Mouse (Mus musculus) MEL (cell line): Measurements from ENCODE around the gene Qrsl1. TPM values are rescaled to one million over a fixed set of nuclear protein-coding genes. Genes with fewer than 3 reads are reported as not detected.
"Not testable (repeated sequence)": the region's sequence is repeated elsewhere in the genome, so short reads cannot be mapped to it uniquely, and the experiment has no call there.

ENCODE experiments used
- DNase-seq: peaks from one replicate; pipeline ENCODE4 v3.0.0; 2011; ENCODE audit warnings: low read depth, low spot score
- H3K27ac ChIP-seq: 2 replicates; pipeline ENCODE4 v1.5.1; 2012; ENCODE audit warnings: low read depth, mild to moderate bottlenecking, control low read depth, low read length, moderate library complexity; ENCODE audit not compliant: control insufficient read depth
- H3K27me3 ChIP-seq, 2 experiments: fragments of 150-350 bp in 1 of 2; sonication (generic) in 1 of 2; 2 replicates each; pipeline ENCODE4 v1.6.1; 2012; ENCODE audit warnings: low read length in 2 of 2, mild to moderate bottlenecking in 2 of 2, improper control_type of control experiment in 1 of 2, moderate library complexity in 1 of 2; ENCODE audit not compliant: insufficient read depth in 2 of 2, control insufficient read depth in 1 of 2
- H3K36me3 ChIP-seq, 2 experiments: 2 replicates each; pipeline ENCODE4 v1.6.1; 2012 to 2014; ENCODE audit warnings: low read length in 2 of 2, improper control_type of control experiment in 1 of 2, inconsistent platforms in 1 of 2, mild to moderate bottlenecking in 1 of 2; ENCODE audit not compliant: insufficient read depth in 2 of 2, control insufficient read depth in 1 of 2
- H3K4me1 ChIP-seq, 2 experiments: fragments of 150-350 bp in 1 of 2; sonication (generic) in 1 of 2; 2 replicates each; pipeline ENCODE4 v1.6.1; 2012; ENCODE audit warnings: low read length in 2 of 2, improper control_type of control experiment in 1 of 2, mild to moderate bottlenecking in 1 of 2; ENCODE audit not compliant: insufficient read depth in 2 of 2, control insufficient read depth in 1 of 2
- H3K4me3 ChIP-seq, 2 experiments: fragments of 150-350 bp in 1 of 2; sonication (generic) in 1 of 2; 2 replicates each; pipeline ENCODE4 v1.5.1; 2012; ENCODE audit warnings: low read depth in 2 of 2, low read length in 2 of 2, mild to moderate bottlenecking in 2 of 2, moderate library complexity in 2 of 2, control low read depth in 1 of 2, improper control_type of control experiment in 1 of 2; ENCODE audit not compliant: control insufficient read depth in 1 of 2, insufficient read depth in 1 of 2
- H3K79me2 ChIP-seq: 2 replicates; pipeline ENCODE4 v1.6.1; 2012; ENCODE audit warnings: mild to moderate bottlenecking, low read length, moderate library complexity; ENCODE audit not compliant: control insufficient read depth, poor library complexity, insufficient read depth
- H3K9ac ChIP-seq: 2 replicates; pipeline ENCODE4 v1.6.1; 2012; ENCODE audit warnings: low read depth, mild to moderate bottlenecking, control low read depth, low read length, moderate library complexity; ENCODE audit not compliant: control insufficient read depth, poor library complexity, severe bottlenecking
- H3K9me3 ChIP-seq: fragments of 150-350 bp; sonication (generic); replicated peaks from 2 replicates; pipeline ENCODE4 v1.6.1; 2012; ENCODE audit warnings: mild to moderate bottlenecking, low read length, improper control_type of control experiment, moderate library complexity; ENCODE audit not compliant: insufficient read depth
- BHLHE40 ChIP-seq: IDR thresholded peaks from 2 replicates; pipeline ENCODE4 v1.6.1; 2012; ENCODE audit warnings: low read depth, mild to moderate bottlenecking, inconsistent platforms, low read length, improper control_type of control experiment, borderline replicate concordance
- CHD1 ChIP-seq: IDR thresholded peaks from 2 replicates; pipeline ENCODE4 v1.6.1; 2012; ENCODE audit warnings: low read depth, mild to moderate bottlenecking, inconsistent platforms, low read length, improper control_type of control experiment
- CTCF ChIP-seq, 3 experiments: IDR thresholded peaks in 2 of 3; conservative IDR thresholded peaks in 1 of 3; 2 replicates each; pipeline ENCODE4 v1.5.1; 2011 to 2012; ENCODE audit warnings: low read length in 3 of 3, low read depth in 2 of 3, mild to moderate bottlenecking in 2 of 3, improper control_type of control experiment in 1 of 3, inconsistent platforms in 1 of 3, mixed read lengths in 1 of 3, moderate library complexity in 1 of 3; ENCODE audit not compliant: control insufficient read depth in 1 of 3, insufficient read depth in 1 of 3, poor library complexity in 1 of 3, severe bottlenecking in 1 of 3
- ELF1 ChIP-seq: IDR thresholded peaks from 2 replicates; pipeline ENCODE4 v1.6.1; 2014; ENCODE audit warnings: low read depth, mild to moderate bottlenecking, inconsistent platforms, low read length, improper control_type of control experiment, moderate library complexity
- EP300 ChIP-seq, 2 experiments: IDR thresholded peaks; 2 replicates each; pipeline ENCODE4 v1.6.1; 2011; ENCODE audit warnings: improper control_type of control experiment in 2 of 2, low read length in 2 of 2, low read depth in 1 of 2, mild to moderate bottlenecking in 1 of 2
- ETS1 ChIP-seq: IDR thresholded peaks from 2 replicates; pipeline ENCODE4 v1.6.1; 2012; ENCODE audit warnings: low read depth, mild to moderate bottlenecking, inconsistent platforms, low read length, improper control_type of control experiment, moderate library complexity
- GABPA ChIP-seq: IDR thresholded peaks from 2 replicates; pipeline ENCODE4 v1.6.1; 2012; ENCODE audit warnings: low read depth, mild to moderate bottlenecking, inconsistent platforms, low read length, improper control_type of control experiment, moderate library complexity
- HCFC1 ChIP-seq: IDR thresholded peaks from 2 replicates; pipeline ENCODE4 v1.6.1; 2012; ENCODE audit warnings: low read depth, mild to moderate bottlenecking, inconsistent platforms, low read length, improper control_type of control experiment, moderate library complexity
- MYB ChIP-seq: IDR thresholded peaks from 2 replicates; pipeline ENCODE4 v1.6.1; 2011; ENCODE audit warnings: mild to moderate bottlenecking, low read depth, low read length, improper control_type of control experiment
- POLR2AphosphoS2 ChIP-seq: IDR thresholded peaks from 2 replicates; pipeline ENCODE4 v1.6.1; 2011; ENCODE audit warnings: low read length, improper control_type of control experiment
- POLR2AphosphoS5 ChIP-seq: IDR thresholded peaks from 2 replicates; pipeline ENCODE4 v1.6.1; 2012; ENCODE audit warnings: low read depth, borderline replicate concordance, mild to moderate bottlenecking, inconsistent platforms, low read length, moderate library complexity, mixed read lengths
- RAD21 ChIP-seq: IDR thresholded peaks from 2 replicates; pipeline ENCODE4 v1.6.1; 2011; ENCODE audit warnings: mild to moderate bottlenecking, low read depth, low read length, improper control_type of control experiment
- RCOR1 ChIP-seq: IDR thresholded peaks from 2 replicates; pipeline ENCODE4 v1.6.1; 2012; ENCODE audit warnings: low read depth, mild to moderate bottlenecking, inconsistent platforms, low read length, improper control_type of control experiment
- SMC3 ChIP-seq: IDR thresholded peaks from 2 replicates; pipeline ENCODE4 v1.6.1; 2011; ENCODE audit warnings: low read depth, low read length, improper control_type of control experiment
- TAL1 ChIP-seq: IDR thresholded peaks from 2 replicates; pipeline ENCODE4 v1.6.1; 2012; ENCODE audit warnings: mild to moderate bottlenecking, inconsistent platforms, low read length, moderate library complexity, mixed read lengths
- TBP ChIP-seq: IDR thresholded peaks from 2 replicates; pipeline ENCODE4 v1.8.0; 2011; ENCODE audit warnings: low read depth, low read length, improper control_type of control experiment
- TCF12 ChIP-seq: IDR thresholded peaks from 2 replicates; pipeline ENCODE4 v1.6.1; 2014; ENCODE audit warnings: low read depth, mild to moderate bottlenecking, inconsistent platforms, low read length, improper control_type of control experiment, moderate library complexity
- USF2 ChIP-seq, 2 experiments: IDR thresholded peaks; 2 replicates each; pipeline ENCODE4 v1.6.1; 2011 to 2012; ENCODE audit warnings: improper control_type of control experiment in 2 of 2, low read length in 2 of 2, borderline replicate concordance in 1 of 2, inconsistent platforms in 1 of 2, low read depth in 1 of 2, mild to moderate bottlenecking in 1 of 2; ENCODE audit not compliant: insufficient read depth in 1 of 2
- ZC3H11A ChIP-seq: IDR thresholded peaks from 2 replicates; pipeline ENCODE4 v1.6.1; 2012; ENCODE audit warnings: low read depth, mild to moderate bottlenecking, inconsistent platforms, low read length, improper control_type of control experiment
- ZMIZ1 ChIP-seq: IDR thresholded peaks from 2 replicates; pipeline ENCODE4 v1.6.1; 2012; ENCODE audit warnings: low read depth, mild to moderate bottlenecking, inconsistent platforms, low read length, improper control_type of control experiment, moderate library complexity
- polyA plus RNA-seq, 2 experiments: library from polyadenylated mRNA; stranded (reverse) in 1 of 2; unstranded in 1 of 2; fragments of >175 nt in 1 of 2; fragments of >200 nt in 1 of 2; gene quantifications; 2 replicates each; pipeline versions ENCODE4 v1.2.1 to v1.2.4; 2012; ENCODE audit warnings: low replicate concordance in 2 of 2, low read depth in 1 of 2; ENCODE audit not compliant: insufficient read length in 2 of 2, insufficient read depth in 1 of 2, missing spikeins in 1 of 2
- total RNA-seq: library from RNA; depleted of rRNA; stranded (reverse); fragments of 300-350 nt; gene quantifications from 2 replicates; pipeline ENCODE4 v1.2.3, GENCODE M21; 2012

The Qrsl1 gene
- total and polyA plus RNA-seq, 3 experiments: 19.1 to 19.5 TPM; not detected in 1

GRCm38 (mm10) chr10:43927736-43928135, 26.2 kb upstream of the Qrsl1 start:
- no peak overlapping the region for H3K27ac ChIP-seq
- TF ChIP-seq SMC3 (no peak), TBP (no peak), BHLHE40 (no peak), EP300 (IDR thresholded peaks at IDR 0.05; ENCODE audit: low read depth in 1 of 2, low read length in 2 of 2) (no peak), POLR2AphosphoS5 (no peak), TAL1 (no peak), CHD1 (no peak), MYB (no peak), RCOR1 (no peak), POLR2AphosphoS2 (no peak), TCF12 (no peak), CTCF (IDR thresholded peaks at IDR 0.05 in 2 of 3, conservative IDR thresholded peaks at IDR 0.05 in 1 of 3; ENCODE audit: control insufficient read depth in 1 of 3, insufficient read depth in 1 of 3, low read depth in 2 of 3, low read length in 3 of 3, poor library complexity in 1 of 3, severe bottlenecking in 1 of 3) (no peak), ELF1 (no peak), ZMIZ1 (no peak), HCFC1 (no peak), RAD21 (no peak), ZC3H11A (no peak), ETS1 (no peak), USF2 (IDR thresholded peaks at IDR 0.05; ENCODE audit: borderline replicate concordance in 1 of 2, insufficient read depth in 1 of 2, low read depth in 1 of 2, low read length in 2 of 2) (no peak), GABPA (no peak)

DNA sequence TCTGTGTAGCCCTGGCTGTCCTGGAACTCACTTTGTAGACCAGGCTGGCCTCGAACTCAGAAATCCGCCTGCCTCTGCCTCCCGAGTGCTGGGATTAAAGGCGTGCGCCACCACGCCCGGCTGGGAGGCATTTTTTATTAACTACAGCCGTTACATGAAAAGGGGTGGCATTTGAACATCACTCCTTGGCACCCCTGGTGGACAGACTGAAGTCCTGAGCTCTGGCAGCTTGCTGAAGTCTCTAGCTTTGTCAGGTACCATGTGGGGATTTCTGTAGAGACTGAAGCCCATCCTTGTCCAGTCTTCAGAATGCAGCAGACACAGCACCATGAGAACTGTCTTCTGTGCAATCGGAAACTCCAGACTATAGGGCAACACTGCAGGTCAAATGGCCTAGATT, 24.2 kb upstream of the Qrsl1 start:
- not testable (repeated sequence) for H3K9ac ChIP-seq, DNase-seq, H3K27ac ChIP-seq, H3K79me2 ChIP-seq, H3K27me3 ChIP-seq, H3K36me3 ChIP-seq, H3K9me3 ChIP-seq, H3K4me3 ChIP-seq, H3K4me1 ChIP-seq
- TF ChIP-seq CTCF (IDR thresholded peaks at IDR 0.05 in 2 of 3, conservative IDR thresholded peaks at IDR 0.05 in 1 of 3; ENCODE audit: control insufficient read depth in 1 of 3, insufficient read depth in 1 of 3, low read depth in 2 of 3, low read length in 3 of 3, poor library complexity in 1 of 3, severe bottlenecking in 1 of 3): peak in 1 of 3 experiments; percentile 0; a peak in 1 of 6 replicates

More at GRCm38 (mm10) chr10:43927736-43928135, 26.2 kb upstream of the Qrsl1 start:
- Histone ChIP-seq H3K79me2 (no peaks in the 10 kb centered on the region), H3K9me3 (no peaks in the 10 kb centered on the region), H3K4me3 (no peak overlapping the region), H3K9ac (no peak overlapping the region), H3K27me3 (no peaks in the 10 kb centered on the region), H3K4me1 (no peaks in the 10 kb centered on the region), H3K36me3 (no peaks in the 10 kb centered on the region; a peak in 2 of 4 replicates)
- no peak for DNase-seq
